Mouse (Mus musculus) G1E (cell line): ENCODE results near the gene Olfr283.

ENCODE experiments used
- CTCF ChIP-seq: IDR thresholded peaks from 2 replicates; pipeline ENCODE4 v1.5.1; 2012; ENCODE audit warnings: low read depth, low read length, inconsistent platforms, mixed read lengths
- GATA1 ChIP-seq: IDR thresholded peaks from 2 replicates; pipeline ENCODE4 v1.6.1; 2012; ENCODE audit warnings: borderline replicate concordance, low read length, inconsistent platforms, mixed read lengths
- POLR2AphosphoS5 ChIP-seq: IDR thresholded peaks from 2 replicates; pipeline ENCODE4 v1.6.1; 2012; ENCODE audit warnings: low read depth, low read length, inconsistent platforms; ENCODE audit not compliant: insufficient replicate concordance
- TAL1 ChIP-seq: conservative IDR thresholded peaks from 2 replicates; pipeline ENCODE4 v1.6.1; 2012; ENCODE audit warnings: low read depth, low read length, inconsistent platforms, mixed read lengths

DNA sequence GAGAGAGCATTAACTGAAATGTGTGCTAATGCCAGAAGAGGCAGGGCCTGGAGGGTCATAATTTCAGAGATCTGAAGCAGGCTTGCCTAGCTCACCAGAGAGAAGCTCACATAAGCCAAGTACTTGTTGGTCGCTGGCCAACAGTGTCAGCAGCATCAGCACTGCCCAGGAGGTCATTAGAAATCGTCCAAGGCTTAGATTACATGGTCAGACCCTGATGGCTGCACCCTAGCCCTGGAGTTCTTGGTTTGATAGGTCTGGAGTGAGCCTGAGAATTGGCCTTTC, 11.1 kb upstream of the Olfr283 start:
- TF ChIP-seq CTCF, result no peak
- no peak for TF ChIP-seq TAL1
- TF ChIP-seq GATA1, result no peak
- no peak for TF ChIP-seq POLR2AphosphoS5
